Mouse (Mus musculus) CD4-positive, CD25-positive, alpha-beta regulatory T cell, adult 9 weeks (primary cell): Measurements from ENCODE around the gene Copz1. TPM values are rescaled to one million over a fixed set of nuclear protein-coding genes. Genes with fewer than 3 reads are reported as not detected.

Experiments used
- polyA plus RNA-seq: library from polyadenylated mRNA; unstranded; fragments of 100-300 nt; shearing (Covaris generic); gene quantifications from one replicate; pipeline ENCODE4 v1.2.1, GENCODE M21; 2017

Gene Copz1
- 191 TPM for polyA plus RNA-seq

GRCm38 (mm10) chr15:103272419-103273279 lies at the start of gene Copz1:
Gene Copz1, plus strand, starts transcription at chr15:103272714.

GRCm38 (mm10) chr15:103239685-103240159 lies 32.8 kb upstream of the Copz1 start, which contains the start of gene Cbx5:
Gene Cbx5, minus strand, starts transcription at chr15:103239816.

GRCm38 (mm10) chr15:103240160-103241028 lies 32.1 kb upstream of the Copz1 start, which contains the start of gene Hnrnpa1:
Gene Hnrnpa1, plus strand, starts transcription at chr15:103240432.

GRCm38 (mm10) chr15:103257790-103258728 lies 14.5 kb upstream of the Copz1 start, which contains the start of gene Nfe2:
Gene Nfe2, minus strand, starts transcription at chr15:103258403.

GRCm38 (mm10) chr15:103310365-103310910 lies 37.9 kb downstream of the Copz1 start, which contains the start of gene Gpr84:
Gene Gpr84, minus strand, starts transcription at chr15:103310612.

GRCm38 (mm10) chr15:103339961-103340337 lies 67.4 kb downstream of the Copz1 start, which contains the start of gene Zfp385a:
Gene Zfp385a, minus strand, starts transcription at chr15:103340093.

Other genes starting within 250 kb of the Copz1 start
- gene Smug1, start 105.6 kb upstream of the Copz1 start, polyA plus RNA-seq = 13.4 TPM
- 16.3 TPM for gene Cbx5, start 32.9 kb upstream of the Copz1 start, polyA plus RNA-seq
- gene Hnrnpa1, start 32.3 kb upstream of the Copz1 start, polyA plus RNA-seq = 171 TPM
- gene Nfe2, start 14.3 kb upstream of the Copz1 start, polyA plus RNA-seq = 0.78 TPM
- not detected for gene Gpr84, start 37.9 kb downstream of the Copz1 start, polyA plus RNA-seq
- gene Zfp385a, start 67.4 kb downstream of the Copz1 start, polyA plus RNA-seq = not detected
- gene Itga5, start 94.0 kb downstream of the Copz1 start, polyA plus RNA-seq = 5.6 TPM
- not detected for gene Gtsf1, start 157.8 kb downstream of the Copz1 start, polyA plus RNA-seq
- gene Gtsf2, start 175.8 kb downstream of the Copz1 start, polyA plus RNA-seq = not detected
- 174 TPM for gene Nckap1l, start 181.1 kb downstream of the Copz1 start, polyA plus RNA-seq
- gene Pde1b, start 230.3 kb downstream of the Copz1 start, polyA plus RNA-seq = 2.6 TPM